Mouse (Mus musculus) forebrain, embryonic 13.5 days (tissue): ENCODE results near the gene Gm1553. TPM values are rescaled to one million over a fixed set of nuclear protein-coding genes. Genes with fewer than 3 reads are reported as not detected.

Experiments
- ATAC-seq: fragments of 200-750 bp; cut with Nextera tagmentation; 2 replicates; pipeline ENCODE4 v1.8.0; 2017
- H3K27ac ChIP-seq: fragments of 300-500 bp; sonication (generic); 2 replicates; pipeline ENCODE4 v1.5.1; 2015; ENCODE audit warnings: inconsistent platforms, mild to moderate bottlenecking, moderate library complexity
- H3K27me3 ChIP-seq: fragments of 300-500 bp; sonication (generic); 2 replicates; pipeline ENCODE4 v1.6.1; 2015; ENCODE audit warnings: mild to moderate bottlenecking, inconsistent platforms
- H3K36me3 ChIP-seq: fragments of 300-500 bp; sonication (generic); 2 replicates; pipeline ENCODE4 v1.6.1; 2015; ENCODE audit warnings: mild to moderate bottlenecking, inconsistent platforms; ENCODE audit not compliant: poor library complexity, severe bottlenecking
- H3K4me1 ChIP-seq: fragments of 300-500 bp; sonication (generic); 2 replicates; pipeline ENCODE4 v1.6.1; 2015; ENCODE audit warnings: inconsistent platforms
- H3K4me2 ChIP-seq: fragments of 300-500 bp; sonication (generic); 2 replicates; pipeline ENCODE4 v1.6.1; 2015; ENCODE audit warnings: inconsistent platforms, mild to moderate bottlenecking, moderate library complexity
- H3K4me3 ChIP-seq: fragments of 300-500 bp; sonication (generic); 2 replicates; pipeline ENCODE4 v1.5.1; 2015; ENCODE audit warnings: mild to moderate bottlenecking, inconsistent platforms
- H3K9ac ChIP-seq: fragments of 300-500 bp; sonication (generic); 2 replicates; pipeline ENCODE4 v1.6.1; 2015; ENCODE audit warnings: mild to moderate bottlenecking, inconsistent platforms
- H3K9me3 ChIP-seq: fragments of 300-500 bp; sonication (generic); replicated peaks from 2 replicates; pipeline ENCODE4 v1.6.1; 2016; ENCODE audit warnings: inconsistent platforms
- WGBS: fragments of 180-500 bp; shearing (Covaris S2); methylation state at CpG from one replicate; pipeline ENCODE4 v1.1.7; 2015; 5-methylcytosine and 5-hydroxymethylcytosine counted together
- polyA plus RNA-seq: library from polyadenylated mRNA; unstranded; fragments of >200 nt; fragmentation: Nextera tagmentation; extraction: Ambion mirVana; gene quantifications from 2 replicates; pipeline ENCODE4 v1.2.1, GENCODE M21; 2015

Gm1553 gene
- polyA plus RNA-seq, result not detected in 2 replicates

DNA sequence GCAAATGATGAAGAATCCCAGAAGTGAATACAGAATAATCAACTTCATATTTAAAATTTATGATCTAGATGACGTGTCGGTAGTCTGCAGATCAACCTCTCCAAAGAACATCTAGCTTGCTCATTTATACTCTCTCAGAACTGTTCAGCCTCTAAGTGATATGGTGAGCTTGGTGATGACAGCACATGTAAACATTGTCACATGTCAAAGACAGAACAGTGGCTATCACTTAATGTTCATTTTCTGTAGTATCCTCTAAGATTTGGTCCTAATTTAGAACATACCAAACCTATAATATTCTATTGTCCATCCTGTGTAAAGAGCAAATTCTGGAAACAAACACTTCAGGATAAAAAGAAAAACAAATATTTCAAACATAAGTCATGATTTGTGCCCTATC lies at the start of gene Gm1553:
Gene Gm1553 (minus strand): TSS at position 101 of the 400 bp plus-strand sequence.
- Histone ChIP-seq H3K9ac (no peak within 1 kb of the TSS), H3K9me3 (no peaks in the 10 kb centered on the region), H3K4me1 (no peaks in the 10 kb centered on the region), H3K27me3 (no peaks in the 10 kb centered on the region), H3K27ac (no peak within 1 kb of the TSS), H3K36me3 (no peaks in the 10 kb centered on the region), H3K4me2 (no peak within 1 kb of the TSS), H3K4me3 (no peak within 1 kb of the TSS)
- ATAC-seq, result no peak
- 92% methylated on average over 2 of the region's 2 CpGs for WGBS

Other genes with a start within 250 kb of the Gm1553 start
- gene 4932415D10Rik, start 176.0 kb downstream of the Gm1553 start, polyA plus RNA-seq, result not detected in 2 replicates
- 12.4 and 13.2 TPM in 2 replicates for gene Gm4924, start 138.4 kb downstream of the Gm1553 start, polyA plus RNA-seq
- gene 1190007I07Rik, start 130.6 kb upstream of the Gm1553 start, polyA plus RNA-seq, result 41.1 and 42.7 TPM in 2 replicates
- 241 and 264 TPM in 2 replicates for gene Tdg, start 137.2 kb upstream of the Gm1553 start, polyA plus RNA-seq
- gene Glt8d2, start 198.0 kb upstream of the Gm1553 start, polyA plus RNA-seq, result 1.9 and 2.4 TPM in 2 replicates
- gene Hcfc2, start 203.5 kb upstream of the Gm1553 start, polyA plus RNA-seq, result 47.5 and 48.1 TPM in 2 replicates